Mouse (Mus musculus) liver, embryonic 15.5 days (tissue): Measurements from ENCODE around the gene Phgdh. TPM values are rescaled to one million over a fixed set of nuclear protein-coding genes. Genes with fewer than 3 reads are reported as not detected.

Experiments used
- polyA plus RNA-seq: library from polyadenylated mRNA; unstranded; fragments of >200 nt; fragmentation: Nextera tagmentation; extraction: Ambion mirVana; gene quantifications from 2 replicates; pipeline ENCODE4 v1.2.1, GENCODE M21; 2015

Gene Phgdh
- polyA plus RNA-seq, 1 experiment from 2014 or later, result 208 TPM

Other genes starting within 250 kb of the Phgdh start
- gene Adam30, start 179.4 kb downstream of the Phgdh start, polyA plus RNA-seq, result not detected in 2 replicates
- gene Reg4, start 117.8 kb downstream of the Phgdh start, polyA plus RNA-seq, result not detected in 2 replicates
- 155 and 223 TPM in 2 replicates for gene Hmgcs2, start 59.6 kb downstream of the Phgdh start, polyA plus RNA-seq
- gene Zfp697, start 42.5 kb upstream of the Phgdh start, polyA plus RNA-seq, result 1.9 and 2.1 TPM in 2 replicates
- gene Gm4450, start 117.1 kb upstream of the Phgdh start, polyA plus RNA-seq, result not detected in 2 replicates
- gene Hsd3b4, start 170.5 kb upstream of the Phgdh start, polyA plus RNA-seq, result 0.13 and 0.15 TPM in 2 replicates
- gene Gm10681, start 248.8 kb upstream of the Phgdh start, polyA plus RNA-seq, result 0.13 and 0.15 TPM in 2 replicates